Mouse (Mus musculus) gastrocnemius, postnatal 25 days (tissue): ENCODE measurements at regions not wholly inside any gene's neighbourhood (a gene's known extent, or its start where the extent isn't known, plus 50 kb on each side); places are given as distances from the start of the nearest gene placed in this dataset.
"Not testable (repeated sequence)": the region's sequence is repeated elsewhere in the genome, so short reads cannot be mapped to it uniquely, and the experiment has no call there.

Experiments used
- DNase-seq: peaks from one replicate; pipeline ENCODE4 v3.0.0; 2022

DNA sequence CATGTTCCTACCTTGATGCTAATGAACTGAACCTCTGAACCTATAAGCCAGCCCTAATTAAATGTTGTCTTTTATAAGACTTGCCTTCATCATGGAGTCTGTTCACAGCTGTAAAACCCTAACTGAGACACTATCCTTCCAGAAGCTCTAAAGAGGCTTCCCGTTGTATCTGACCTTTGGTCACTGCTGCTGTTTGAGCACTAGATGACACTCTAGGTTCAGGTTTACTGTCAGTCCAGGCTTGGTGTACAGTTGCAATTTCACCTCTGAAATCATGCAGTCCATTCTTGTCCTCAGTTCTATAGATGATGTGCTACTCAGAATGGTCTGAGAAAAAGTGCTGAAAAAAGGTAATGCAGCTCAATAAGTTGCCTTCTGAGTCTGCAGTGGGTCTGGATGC, 221.9 kb upstream of the Zpld1 start:
- no peak for DNase-seq

DNA sequence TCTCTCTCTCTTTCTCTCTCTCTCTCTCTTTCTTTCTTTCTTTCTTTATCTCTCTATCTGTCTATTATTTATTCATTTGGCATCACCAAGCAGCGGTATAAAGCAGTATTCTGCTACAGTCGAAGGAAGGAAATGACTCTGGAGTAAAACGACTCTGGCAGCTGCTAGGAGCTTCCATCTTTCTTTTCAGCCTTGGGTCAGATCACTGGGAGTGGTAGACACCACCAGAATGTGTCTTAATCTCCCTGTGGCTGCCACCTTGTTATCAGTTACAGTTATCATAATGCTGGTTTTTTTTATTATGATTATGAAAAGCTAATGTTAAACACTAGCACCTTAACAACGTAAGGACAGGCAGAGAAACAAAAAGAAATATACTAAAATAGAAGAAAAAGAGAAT, 219.2 kb upstream of the Zpld1 start:
- DNase-seq, result no peak

- no peak for DNase-seq
Measured at GRCm38 (mm10) chr16:55515228-55515696, 217.5 kb upstream of the Zpld1 start.

- no peak for DNase-seq
Measured at GRCm38 (mm10) chr16:55514448-55515200, 216.8 kb upstream of the Zpld1 start.

GRCm38 (mm10) chr16:55504796-55505413, 207.1 kb upstream of the Zpld1 start:
- DNase-seq, result no peak

GRCm38 (mm10) chr16:55504274-55504673, 206.5 kb upstream of the Zpld1 start:
- DNase-seq, result no peak

DNA sequence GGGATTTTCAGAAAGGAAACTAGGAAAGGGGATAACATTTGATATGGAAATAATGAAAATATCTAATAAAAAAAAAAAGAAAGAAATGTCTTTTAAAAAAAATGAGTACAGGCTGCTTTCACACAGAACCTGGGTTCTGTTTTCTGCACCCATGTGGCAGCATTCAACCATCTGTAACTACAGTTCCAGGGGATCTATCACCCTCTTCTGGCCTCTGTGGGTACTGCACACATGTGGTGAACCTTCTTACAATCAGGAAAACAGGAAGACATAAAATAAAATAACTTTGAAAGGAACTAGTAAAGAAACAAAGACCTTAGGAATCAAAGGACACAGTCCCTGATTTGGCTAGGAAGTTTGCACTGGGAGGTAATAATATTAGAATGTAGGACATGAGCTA, 205.5 kb upstream of the Zpld1 start:
- no peak for DNase-seq

DNA sequence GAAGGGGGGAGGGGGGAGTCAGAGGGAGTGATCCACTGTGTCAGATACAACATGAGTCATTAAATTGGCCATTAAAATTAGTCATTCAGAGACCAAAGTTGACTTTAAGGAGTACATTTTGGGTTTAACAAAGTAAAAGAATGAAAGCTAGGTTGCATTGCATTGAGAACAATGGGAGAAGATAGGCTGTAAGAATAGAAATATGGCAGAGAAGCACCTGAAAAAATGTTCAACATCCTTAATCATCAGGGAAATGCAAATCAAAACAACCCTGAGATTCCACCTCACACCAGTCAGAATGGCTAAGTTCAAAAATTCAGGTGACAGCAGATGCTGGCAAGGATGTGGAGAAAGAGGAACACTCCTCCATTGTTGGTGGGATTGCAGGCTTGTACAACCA, 202.0 kb upstream of the Zpld1 start:
- DNase-seq, result not testable (repeated sequence)

GRCm38 (mm10) chr16:55495051-55495450, 197.3 kb upstream of the Zpld1 start:
- no peak for DNase-seq

GRCm38 (mm10) chr16:55494162-55494561, 196.4 kb upstream of the Zpld1 start:
- no peak for DNase-seq

GRCm38 (mm10) chr16:55492111-55492510, 194.3 kb upstream of the Zpld1 start:
- DNase-seq, result no peak

GRCm38 (mm10) chr16:55484391-55484790, 186.6 kb upstream of the Zpld1 start:
- DNase-seq, result no peak

GRCm38 (mm10) chr16:55480745-55481144, 183.0 kb upstream of the Zpld1 start:
- DNase-seq, result no peak

- no peak for DNase-seq
Measured at GRCm38 (mm10) chr16:55480304-55480703, 182.5 kb upstream of the Zpld1 start.

GRCm38 (mm10) chr16:55476544-55477208, 178.9 kb upstream of the Zpld1 start:
- DNase-seq, result no peak

DNA sequence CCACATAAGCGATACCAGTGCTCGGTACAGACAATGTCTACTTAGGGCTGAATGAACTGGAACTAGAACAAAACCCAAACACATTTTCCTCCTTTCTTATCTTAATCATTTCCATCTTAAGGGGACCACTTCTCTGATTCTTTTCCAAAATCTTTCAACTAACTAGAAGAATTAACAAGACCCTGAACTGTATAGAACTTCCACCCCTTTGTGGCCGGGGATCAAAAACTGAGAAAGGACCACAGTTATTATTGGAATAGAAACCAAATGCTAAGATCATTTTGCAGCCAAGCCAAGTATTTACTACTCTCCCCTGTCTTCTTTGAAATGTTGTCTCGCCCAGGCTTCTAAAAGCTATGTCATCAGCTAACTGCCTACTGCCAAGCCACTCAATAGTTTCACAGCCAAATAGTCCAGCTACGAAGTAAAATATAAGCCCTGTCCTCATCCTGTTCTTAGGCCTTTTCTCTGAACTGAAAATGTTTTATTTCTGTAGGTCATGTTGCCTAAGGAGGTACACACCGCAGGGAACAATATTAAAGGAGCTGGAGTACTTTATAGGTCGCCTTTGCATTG, 177.3 kb upstream of the Zpld1 start:
- DNase-seq, result no peak

GRCm38 (mm10) chr16:55471396-55471795, 173.6 kb upstream of the Zpld1 start:
- DNase-seq, result no peak

DNA sequence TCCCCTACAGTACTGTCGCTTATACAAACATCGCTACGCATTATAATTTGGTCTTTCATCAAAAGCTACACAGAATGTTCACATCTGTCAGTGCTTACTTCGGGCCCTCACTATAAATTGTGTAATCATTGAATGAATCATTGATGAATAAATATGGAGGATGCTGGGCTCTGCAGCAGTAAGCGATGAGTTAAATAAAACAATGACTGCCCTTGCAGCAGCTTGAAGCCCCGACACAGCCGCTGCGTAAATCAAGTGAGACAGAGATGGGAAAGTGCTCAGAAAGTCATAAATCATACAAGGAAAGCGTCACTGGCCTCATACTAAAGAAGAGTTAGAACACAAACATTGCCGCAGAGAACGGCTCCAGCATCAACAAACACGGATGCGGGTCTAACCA, 172.9 kb upstream of the Zpld1 start:
- no peak for DNase-seq

GRCm38 (mm10) chr16:55469703-55470102, 171.9 kb upstream of the Zpld1 start:
- DNase-seq, result no peak

DNA sequence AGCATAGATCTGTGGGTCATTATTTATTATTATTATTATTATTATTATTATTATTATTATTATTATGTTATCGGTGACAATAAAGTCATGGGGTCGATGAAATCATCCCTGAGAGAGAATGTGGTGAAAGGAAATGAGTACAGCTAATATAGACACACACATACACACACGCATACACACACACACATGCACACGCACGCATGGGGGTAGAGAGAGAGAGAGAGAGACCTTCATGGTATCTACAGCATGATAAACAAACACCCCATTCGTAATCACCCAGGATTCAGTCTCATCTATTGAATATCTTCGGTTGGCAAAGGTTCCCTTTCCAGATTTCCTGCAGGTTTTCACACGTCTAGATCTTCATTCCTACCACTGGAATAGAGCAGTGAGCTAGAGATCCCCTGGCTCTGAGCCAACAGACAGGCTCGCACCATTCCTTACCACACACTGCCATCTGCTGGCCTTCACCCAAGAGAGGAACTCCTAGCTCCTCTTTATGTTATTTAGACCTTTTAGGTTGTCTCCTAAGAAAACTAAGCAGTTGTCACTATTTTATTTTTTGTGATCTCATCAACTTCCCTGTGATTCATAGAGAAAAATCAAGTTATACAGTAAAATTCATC, 171.2 kb upstream of the Zpld1 start:
- DNase-seq, result peak; percentile 16

GRCm38 (mm10) chr16:55460519-55460918, 162.7 kb upstream of the Zpld1 start:
- no peak for DNase-seq

GRCm38 (mm10) chr16:55447581-55447980, 149.8 kb upstream of the Zpld1 start:
- no peak for DNase-seq
